Mouse (Mus musculus) cerebellum, adult 18-20 months (tissue): ENCODE data around the gene Dab2ip.
A peak's percentile ranks its signal among the peaks of the same experiment; 100 is the strongest.

Experiments used
- DNase-seq, 2 experiments: peaks; one replicate each; pipeline ENCODE4 v3.0.0; 2021

Dab2ip gene

GRCm38 (mm10) chr2:35624380-35625006, 66.4 kb downstream of the Dab2ip start:
- DNase-seq, result peak; percentile 87 to 92

DNA sequence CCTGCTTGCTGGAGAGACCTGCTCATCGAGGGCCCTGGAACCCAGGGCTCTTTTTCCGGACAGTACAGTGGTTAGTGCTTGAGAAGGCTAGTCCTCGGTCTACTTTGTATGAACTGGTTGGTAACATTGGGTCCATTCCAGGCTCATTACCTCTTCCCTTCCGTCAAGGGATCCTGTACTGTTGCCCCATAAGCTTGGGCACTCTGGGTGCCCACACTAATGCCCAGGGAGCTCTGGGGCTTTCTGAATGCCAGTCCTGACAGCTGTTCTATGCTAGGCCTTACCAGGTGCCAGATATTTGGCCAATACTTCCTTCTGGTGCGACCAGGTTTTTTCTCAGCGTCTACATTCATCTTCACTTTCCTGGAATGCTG, 66.9 kb downstream of the Dab2ip start:
- DNase-seq, result peak in 1 of 2 experiments; percentile 31

DNA sequence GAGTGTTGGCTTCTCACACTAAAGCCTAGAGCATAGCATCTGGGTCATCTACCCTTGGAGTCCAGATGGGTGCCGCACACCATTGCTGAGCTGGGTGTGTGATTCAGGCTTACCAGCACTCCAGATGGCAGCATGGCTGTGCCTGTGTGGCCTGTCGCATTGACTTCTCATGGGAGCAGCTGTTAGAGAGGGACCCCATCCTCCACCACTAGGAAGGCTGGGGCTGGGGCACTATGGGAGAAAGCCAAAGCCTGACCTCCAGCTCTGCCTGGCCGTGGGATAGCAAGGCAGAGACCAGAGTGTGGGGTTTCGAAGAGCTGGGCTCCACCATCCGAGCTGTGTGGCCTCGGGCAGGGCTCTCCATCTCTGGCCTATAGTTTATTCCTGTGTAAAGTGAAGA, 67.5 kb downstream of the Dab2ip start:
- peak in 1 of 2 experiments; percentile 53 for DNase-seq

DNA sequence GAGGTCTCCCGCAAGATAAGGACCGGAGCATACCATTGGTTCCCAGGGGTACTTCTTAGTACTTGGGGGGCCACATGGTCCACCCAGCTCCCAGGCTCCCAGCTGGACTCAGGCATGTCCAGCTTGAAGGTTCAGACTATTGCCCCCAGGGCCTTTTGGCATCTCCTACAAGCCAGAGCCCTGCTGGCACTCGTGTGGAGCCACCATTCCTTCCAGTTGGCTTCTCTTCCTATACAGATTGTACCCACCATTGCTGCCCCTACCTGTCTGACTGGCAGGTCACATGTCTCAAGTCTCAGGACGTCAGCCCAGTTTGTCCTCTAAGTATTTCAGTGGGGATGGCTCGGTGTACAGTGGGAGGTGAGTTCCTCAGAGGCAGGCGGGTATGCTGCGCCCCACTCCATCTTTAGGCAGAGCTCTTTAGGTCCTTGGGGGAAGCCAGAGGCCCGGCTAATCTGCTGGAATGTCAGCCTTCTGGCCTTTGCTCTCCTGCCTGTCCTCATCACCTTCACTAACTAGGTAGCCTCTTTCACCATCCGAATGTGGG, 68.2 kb downstream of the Dab2ip start:
- DNase-seq, result peak; percentile 77 to 80

DNA sequence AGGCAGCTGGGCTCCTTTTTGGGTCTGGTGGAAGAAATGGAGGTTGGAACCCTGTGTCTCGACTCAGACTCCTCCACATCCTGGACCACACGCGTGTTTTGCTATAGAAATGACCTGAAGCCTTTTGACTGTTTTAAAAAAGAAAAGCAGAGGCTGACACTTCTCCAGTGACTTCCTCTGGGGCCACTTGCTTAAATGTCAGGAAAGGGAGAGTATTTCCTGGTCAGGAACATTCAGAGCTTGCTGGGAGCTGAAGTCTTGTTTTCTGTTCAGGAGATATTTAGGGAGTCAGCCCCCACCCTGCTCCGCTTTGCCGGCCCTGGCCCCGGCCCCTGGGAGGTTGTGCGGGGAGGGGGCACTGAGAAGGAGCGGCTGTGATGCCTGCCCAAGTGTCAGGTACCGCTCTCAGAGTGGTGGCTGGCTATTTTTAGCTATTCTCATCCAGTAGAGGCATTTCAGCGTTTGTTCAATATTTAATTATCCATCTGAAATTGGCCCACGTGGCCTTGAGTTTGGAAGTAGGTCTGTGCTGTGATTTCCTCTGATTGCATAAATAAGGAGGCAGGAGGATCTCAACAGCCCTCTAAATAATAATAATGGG, 69.3 kb downstream of the Dab2ip start:
- no peak for DNase-seq

DNA sequence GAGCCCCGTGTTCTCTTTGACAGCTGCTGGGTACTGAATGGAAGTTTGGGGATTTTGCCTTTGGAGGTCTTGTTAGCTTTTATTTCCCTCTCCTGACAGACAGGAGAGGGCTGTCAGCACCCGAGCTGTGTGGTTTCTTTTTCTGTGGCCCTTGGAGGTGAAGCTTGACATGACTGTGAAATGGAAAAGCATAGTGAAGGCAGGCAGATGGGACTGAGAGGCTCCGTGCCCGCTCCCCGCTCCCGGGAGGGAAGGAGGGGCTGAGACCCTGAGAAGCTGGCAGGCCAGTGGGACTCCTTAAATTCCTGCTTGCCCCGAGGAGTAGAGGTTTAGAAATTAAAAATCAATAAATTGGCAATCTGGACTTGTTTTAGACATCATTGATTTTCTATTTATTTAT, 70.0 kb downstream of the Dab2ip start:
- DNase-seq, result peak; percentile 57 to 64

DNA sequence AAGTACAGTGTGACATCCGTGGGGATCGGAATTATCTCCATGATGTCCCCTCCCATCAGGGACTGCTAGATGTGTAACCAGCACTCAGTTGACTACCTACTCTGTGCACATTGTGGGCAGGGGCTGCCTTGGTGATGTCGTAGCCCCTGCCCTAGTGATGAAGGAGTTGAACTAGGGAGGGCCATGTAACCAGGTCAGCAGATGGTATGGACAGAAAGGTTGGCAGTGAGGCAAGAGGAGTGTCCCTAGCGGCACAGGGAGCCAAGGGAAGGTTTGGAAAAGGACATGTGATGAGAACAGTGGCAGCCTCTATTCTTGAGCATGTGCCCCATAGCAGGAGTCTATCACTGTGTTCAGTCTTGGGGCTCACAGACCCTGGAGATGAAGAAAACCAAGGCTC, 70.6 kb downstream of the Dab2ip start:
- peak; percentile 84 to 93 for DNase-seq

- DNase-seq, result no peak
Measured at GRCm38 (mm10) chr2:35629126-35629525, 71.1 kb downstream of the Dab2ip start.

GRCm38 (mm10) chr2:35633392-35633791, 75.3 kb downstream of the Dab2ip start:
- DNase-seq, result no peak

GRCm38 (mm10) chr2:35634963-35635362, 76.9 kb downstream of the Dab2ip start:
- DNase-seq, result no peak

DNA sequence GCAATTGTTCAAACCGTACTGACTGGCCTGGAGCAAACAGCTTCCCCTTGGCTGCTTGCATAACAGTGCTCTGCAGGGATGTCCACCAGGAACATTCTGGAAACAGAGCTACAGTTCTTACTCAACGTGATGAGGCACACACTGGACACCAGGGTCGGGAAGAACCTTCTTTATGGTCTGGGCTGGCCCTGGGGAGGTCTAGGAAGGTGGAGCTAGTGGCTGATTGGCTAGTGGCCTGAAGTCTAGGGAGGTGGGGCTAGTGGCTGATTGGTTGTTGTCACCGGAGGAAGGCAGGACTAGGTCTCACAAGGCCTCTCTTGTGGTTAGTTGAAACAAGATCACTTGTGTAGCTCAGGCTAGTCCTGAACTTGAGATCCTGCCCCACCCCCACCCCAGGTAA, 77.5 kb downstream of the Dab2ip start:
- DNase-seq, result peak; percentile 50 to 59

DNA sequence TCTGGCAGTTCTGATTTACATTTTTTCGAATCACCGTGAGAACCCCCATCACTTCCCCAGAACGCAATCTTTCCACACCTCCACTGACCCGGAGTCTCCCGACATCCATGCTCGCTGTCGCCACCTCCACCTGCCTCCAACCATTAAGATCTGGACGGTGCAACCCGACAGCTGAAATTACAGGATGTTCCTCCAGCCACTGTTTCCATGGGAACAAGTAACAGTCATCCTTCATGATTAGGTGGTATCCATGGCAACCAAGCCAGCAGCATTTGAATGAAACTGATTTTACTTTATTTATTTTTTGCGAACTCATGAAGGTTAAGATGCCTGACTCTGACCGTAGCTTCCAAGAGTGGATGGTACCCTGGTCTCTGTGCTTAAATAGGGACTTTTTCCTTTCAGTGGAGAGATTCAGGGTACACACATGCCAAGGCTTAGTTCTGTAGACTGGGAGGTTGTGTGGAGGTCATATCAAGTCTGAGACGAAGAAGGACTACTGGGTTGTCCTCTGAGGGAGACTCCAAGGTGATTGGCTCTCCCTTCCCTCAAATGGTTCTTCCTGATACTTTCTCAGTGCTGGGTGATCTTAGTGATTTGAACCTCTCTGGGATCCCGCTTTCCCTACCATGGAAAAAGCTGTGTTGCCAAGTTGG, 79.9 kb downstream of the Dab2ip start:
- no peak for DNase-seq

- DNase-seq, result no peak
Measured at GRCm38 (mm10) chr2:35639799-35640198, 81.7 kb downstream of the Dab2ip start.

- peak; percentile 80 to 83 for DNase-seq
Measured at GRCm38 (mm10) chr2:35640576-35640975, 82.5 kb downstream of the Dab2ip start.

DNA sequence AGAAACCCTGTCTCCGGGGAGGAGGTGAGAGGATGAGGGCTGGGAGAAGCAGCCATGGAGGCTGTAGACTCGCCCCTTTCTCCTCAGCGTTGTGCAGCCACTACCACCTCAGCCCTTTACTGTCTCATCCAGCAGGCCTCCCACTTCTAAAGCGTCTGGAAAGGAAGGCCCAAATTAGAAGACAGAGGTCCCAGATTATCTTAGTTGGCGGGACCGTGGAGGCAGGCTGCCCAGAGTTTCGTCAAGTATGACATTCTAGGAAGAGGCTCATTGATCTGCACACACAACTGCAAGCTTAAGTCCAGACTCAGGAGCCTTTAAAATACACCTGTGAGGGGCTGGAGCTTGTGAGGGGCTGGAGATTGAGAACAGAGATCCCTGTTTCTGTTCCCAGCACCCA, 84.2 kb downstream of the Dab2ip start:
- no peak for DNase-seq

GRCm38 (mm10) chr2:35646553-35646952, 88.5 kb downstream of the Dab2ip start:
- DNase-seq, result peak; percentile 49 to 50

DNA sequence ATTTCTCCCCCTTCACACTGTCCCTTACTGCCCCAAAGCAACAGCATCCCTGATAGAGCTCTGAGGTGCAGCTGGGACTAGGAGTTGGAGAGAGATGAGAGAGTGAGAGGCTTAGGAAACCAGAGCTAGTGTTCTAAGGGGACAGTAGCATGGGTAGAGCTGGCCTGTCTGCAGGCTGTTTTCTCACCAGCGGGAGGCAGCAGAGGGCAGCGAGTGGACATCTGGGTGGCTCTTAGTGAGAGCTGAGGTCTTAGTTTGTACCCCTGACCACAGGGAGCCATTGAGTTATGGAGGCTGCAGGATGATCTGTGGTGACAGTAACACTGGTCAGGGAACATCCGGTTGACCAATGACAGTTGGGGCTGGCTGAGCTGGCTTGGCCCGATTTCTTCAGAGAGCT, 91.6 kb downstream of the Dab2ip start:
- DNase-seq, result peak; percentile 87 to 88

- DNase-seq, result peak; percentile 75 to 83
Measured at GRCm38 (mm10) chr2:35651297-35651731, 93.2 kb downstream of the Dab2ip start.

DNA sequence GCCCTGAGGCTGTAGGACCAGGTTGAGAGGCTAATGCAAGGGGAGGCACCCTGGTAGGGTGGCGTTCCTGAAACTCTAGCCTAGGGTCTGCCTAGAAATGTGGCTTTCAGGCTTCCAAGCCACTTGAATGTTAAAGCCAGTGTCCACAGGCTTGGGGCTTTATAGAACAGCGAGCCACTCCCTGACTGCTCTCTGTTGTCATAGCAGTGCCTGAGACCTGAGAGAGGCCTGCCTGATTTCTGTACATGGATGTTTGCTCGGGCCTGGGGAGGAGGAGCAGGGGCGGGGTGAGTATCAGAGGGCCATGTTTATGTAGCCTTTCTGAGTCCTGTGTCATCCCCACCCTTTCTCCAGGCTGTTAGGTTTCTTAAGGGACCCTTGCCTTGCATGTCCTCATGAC, 94.9 kb downstream of the Dab2ip start:
- no peak for DNase-seq

DNA sequence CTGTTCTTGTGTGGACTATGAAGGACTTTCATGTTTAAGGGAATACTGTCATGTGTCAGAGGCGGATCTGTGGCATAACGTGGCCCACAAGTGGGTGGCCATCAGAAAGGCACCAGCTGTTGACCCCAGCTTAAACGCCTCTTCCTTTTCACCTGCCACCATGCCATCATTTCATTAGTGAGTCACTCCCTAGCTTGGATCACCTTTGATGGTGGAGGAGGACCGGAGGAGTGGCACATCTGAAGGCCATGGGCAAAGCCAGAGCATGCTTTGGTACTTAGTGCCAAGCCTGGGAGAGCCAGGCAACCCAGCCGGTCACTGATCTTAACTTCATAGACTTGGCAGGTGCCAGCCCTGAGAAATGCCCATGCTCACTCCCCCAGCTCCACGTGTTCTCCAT, 96.7 kb downstream of the Dab2ip start:
- DNase-seq, result no peak

DNA sequence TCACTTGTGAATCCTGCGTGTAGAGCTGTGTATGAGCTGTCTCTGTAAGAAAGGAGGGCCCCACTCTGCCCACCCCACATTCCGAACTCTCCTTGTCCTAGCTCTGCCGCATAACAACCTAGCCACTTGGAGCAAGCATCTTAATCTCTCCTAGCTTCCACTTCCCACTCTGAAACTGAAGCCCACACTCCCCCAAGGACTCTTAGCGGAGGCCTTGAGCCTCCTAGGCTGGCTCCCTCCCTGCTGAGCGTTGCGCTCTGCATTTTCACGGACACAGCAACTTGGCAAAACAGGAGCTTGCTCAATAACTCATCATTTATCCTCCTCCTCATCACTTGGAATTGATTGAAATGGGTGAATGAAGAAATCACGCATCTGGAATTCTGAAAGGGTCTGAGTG, 97.9 kb downstream of the Dab2ip start:
- no peak for DNase-seq

GRCm38 (mm10) chr2:35658311-35658710, 100.2 kb downstream of the Dab2ip start:
- DNase-seq, result no peak

- no peak for DNase-seq
Measured at GRCm38 (mm10) chr2:35659578-35660194, 101.6 kb downstream of the Dab2ip start.

DNA sequence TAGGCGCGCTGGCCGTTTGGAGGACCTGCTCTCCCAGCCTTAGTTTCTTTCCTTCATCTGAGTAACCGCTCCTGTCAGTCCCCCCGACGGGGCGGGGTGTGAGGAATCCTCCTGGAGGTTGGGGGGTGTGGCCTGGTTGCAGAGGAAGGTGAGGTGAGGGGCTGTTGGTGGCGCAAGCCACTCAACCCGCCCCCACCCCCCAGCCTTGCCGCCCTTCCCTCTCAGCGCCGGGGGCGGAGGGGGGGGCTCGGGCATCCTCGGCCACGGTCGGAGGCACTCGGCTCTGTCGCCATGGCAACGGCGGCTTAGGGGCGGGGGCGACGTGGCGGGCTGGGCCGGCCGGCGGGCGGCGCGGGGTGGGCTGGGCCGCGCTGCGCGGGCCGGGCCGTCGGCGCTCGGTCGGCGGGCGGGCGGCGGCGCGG, 102.9 kb downstream of the Dab2ip start:
- no peak for DNase-seq
